Mouse (Mus musculus) lung, postnatal 4 days (tissue): ENCODE data around the gene Myo10.

Source experiments
- DNase-seq, 2 experiments: peaks; one replicate each; pipeline ENCODE4 v3.0.0; 2021

The Myo10 gene

DNA sequence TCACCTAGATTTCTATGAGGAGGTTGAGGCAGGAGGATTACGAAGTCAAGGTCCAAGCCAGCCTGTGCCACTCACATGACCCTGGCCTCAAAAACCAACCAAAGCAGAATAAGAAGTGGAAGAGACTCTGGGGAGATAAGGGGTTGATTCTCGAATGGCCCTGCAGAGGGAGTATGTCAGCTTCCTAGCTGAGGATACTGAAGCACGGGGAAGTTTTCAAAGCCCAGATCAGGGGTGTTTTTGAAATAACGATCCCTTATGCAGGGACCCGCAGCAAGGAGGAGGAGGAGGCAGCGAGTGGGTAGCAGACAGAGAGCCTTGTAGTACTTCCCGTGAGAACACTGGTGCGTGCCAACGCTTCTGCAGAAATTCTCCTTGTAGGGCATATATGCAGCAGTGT lies 108.7 kb downstream of the Myo10 start:
- DNase-seq = no peak

DNA sequence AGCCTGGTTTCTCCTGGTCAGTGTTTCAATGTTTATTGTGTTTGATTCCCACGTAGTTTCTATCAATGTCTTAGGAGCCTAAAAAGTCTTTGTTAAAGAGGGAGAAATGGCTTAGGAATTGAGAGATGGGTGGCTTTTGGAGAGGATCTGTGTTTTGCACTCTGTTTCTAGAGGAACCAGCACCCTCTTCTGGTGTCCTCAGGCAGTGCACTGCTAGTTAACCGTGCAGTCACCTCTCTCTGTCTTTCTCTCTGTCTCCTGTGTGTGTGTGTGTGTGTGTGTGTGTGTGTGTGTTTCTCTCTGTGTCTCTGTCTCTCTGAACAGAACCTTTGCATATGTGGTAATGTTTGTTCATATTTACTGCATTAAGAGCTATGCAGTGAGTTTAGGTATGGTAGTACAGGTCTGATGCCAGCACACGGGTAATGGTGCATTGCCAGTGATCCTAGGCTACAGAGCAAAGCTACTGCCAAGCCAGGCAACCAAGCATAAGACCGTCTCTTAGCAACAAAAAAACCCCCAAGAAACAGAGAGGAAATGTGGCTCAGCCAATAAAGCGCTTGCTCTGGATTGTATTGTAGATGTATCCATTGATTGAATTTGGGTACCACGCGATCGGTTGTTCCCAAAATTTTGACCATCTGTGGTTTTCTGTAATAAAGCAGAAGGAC lies 110.6 kb downstream of the Myo10 start:
- peak in 1 of 2 experiments; percentile 31 for DNase-seq

DNA sequence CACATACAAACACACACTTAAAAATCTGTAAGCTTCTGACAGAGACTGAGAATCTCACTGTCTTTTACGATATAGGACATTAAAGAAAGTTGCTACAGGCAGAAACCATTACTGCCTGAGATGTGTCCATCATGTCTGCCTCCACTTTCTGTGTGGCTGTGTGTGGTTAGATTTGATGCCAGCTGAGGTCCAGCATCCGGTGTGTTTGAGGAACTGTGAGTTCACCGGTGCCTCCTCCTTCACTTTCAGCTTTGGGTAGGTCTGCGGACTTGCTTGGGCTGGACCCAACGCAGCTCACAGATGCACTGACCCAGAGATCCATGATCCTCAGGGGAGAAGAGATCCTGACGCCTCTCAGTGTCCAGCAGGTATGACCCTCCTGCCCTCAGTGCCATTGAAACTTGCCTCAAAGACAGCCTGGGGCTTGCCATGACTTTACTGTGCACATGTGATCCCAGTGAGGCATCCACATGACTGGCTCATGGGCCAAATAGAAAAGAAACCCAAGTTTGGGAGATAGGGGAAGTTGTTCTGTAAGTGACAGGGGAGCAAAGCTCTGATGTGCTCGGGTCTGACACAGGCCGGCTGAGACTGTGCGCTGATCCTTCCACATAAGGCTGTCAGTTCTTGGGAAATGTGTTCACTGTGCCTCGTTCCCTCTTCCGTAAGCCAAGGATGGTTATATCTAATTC lies 111.6 kb downstream of the Myo10 start:
- DNase-seq = no peak

DNA sequence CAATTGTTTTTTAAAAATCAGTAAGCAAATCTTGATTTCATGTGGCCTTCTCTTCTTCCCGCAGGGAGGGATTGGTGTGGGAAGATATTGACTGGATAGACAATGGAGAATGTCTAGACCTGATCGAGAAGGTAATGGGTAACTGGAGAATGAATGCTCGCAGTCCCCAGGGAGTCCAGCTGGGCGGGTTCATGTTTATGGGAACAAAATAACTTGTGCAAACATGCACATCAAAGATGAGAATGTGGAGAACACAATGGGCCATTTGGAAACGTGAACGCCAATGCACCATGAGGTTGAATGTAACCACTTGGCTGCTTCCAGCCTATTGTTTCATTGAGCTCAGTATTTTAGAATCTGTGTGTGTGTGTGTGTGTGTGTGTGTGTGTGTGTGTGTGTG lies 114.2 kb downstream of the Myo10 start:
- no peak for DNase-seq

DNA sequence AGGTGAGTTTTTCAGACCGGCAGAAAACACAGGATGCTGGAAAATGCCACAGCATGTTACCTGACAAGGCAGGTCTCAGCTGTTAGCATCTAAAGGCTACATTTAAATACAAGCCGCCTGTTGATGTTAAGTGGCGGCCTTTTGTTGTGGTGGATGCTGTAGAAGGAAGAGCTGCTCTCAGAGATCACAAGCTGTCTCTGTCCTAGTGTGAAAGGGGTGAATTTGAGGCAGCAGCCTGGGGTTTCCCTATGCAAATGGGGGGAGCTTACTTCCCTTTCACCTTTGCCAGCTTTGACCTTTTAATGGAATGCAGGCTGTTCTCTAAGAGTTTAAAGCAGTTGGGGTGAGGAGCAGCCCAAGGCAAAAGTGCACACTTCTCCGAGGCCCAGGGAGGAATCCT lies 117.9 kb downstream of the Myo10 start:
- DNase-seq = no peak

DNA sequence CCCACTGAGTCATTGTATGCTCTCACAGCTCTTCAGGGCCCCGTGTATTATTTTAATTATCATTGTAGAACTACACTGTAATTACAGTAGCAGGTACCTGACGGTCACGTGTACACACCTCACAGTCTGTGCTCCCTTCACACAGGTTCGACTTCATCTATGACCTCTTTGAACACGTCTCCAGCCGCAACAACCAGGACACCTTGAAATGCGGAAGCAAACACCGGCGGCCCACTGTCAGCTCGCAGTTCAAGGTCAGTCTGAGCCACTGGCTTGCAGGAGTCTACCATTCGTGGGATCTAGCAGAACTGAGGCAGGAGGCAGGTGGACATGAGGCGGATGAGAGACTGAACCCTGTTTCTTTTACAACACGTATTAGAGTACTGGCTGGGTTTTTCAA lies 119.9 kb downstream of the Myo10 start:
- no peak for DNase-seq

DNA sequence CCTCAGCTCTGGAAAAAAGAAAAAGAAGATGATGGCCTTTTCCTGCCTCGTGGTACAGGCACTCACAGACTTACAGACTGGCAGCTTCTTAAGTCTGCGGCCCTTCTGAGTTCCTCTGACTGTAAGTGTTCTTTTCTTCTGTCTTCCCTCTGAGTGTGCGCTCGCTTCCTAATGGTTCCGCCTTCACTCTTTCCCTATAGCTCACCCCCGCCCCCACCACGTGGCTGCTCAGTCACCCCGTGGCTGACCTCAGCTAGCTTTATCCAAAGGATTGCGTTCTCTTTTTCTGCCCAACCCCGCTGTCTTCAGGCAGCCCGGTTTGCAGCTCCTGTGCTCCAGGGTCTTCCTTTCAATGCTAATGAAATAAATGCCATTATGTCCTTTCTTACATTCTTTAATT lies 129.2 kb downstream of the Myo10 start:
- no peak for DNase-seq

DNA sequence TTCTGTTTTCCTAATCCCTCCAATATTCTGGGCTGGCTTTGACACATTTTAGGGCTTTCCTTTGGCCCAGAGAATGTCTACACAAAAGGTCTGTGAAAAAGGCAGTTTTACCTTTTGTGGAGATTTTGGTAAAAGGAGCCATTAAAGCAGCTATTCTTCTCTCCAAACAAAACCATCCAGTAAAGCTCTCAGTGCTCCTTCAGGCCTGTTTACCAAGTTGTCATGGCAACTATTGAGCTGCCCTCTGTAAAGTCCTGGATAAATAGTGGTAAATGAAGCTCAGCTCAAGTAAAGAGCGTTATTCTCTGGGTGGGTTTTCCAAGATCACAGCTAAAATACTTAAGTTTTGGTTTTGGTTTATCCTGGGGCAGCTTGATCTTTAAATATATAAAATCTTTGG lies 130.3 kb downstream of the Myo10 start:
- no peak for DNase-seq

DNA sequence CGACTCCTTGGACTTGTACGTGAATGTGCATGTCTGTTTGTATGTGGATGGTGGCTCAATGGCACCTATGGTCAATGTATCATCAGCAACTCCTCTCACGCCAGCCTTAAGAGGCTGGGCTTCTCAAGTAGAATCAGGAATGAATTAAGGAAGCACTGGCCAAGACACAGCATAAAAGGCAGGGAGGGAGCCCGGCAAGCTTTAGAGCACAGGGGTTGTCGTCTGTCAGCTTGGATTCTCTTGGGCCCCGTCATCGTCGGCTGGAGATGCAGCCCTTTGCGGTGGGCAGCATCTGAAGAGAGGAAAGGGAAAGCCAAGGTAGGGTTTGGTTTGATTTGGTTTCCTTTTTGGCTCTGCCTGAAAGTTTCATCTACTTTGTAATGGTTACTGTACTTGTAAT lies 130.7 kb downstream of the Myo10 start:
- DNase-seq = no peak

DNA sequence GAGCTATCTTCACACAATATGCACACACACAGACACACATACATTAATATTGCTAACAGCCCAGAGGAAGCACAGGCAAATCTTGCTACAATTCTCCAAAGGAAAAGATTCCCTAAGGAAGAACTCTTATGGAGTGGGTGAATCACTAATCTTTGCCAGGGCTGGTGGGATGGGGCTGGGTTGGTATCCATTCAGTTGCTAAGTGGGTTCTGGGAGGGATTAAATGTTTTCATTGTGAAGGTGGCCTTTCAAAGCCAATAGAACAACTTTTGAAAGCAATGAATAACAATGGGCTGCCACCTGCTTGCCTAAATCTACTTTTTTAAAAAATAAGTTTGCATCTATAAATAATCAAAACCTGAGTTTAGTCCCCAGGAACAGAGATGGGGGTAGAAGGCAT lies 131.6 kb downstream of the Myo10 start:
- DNase-seq = no peak

DNA sequence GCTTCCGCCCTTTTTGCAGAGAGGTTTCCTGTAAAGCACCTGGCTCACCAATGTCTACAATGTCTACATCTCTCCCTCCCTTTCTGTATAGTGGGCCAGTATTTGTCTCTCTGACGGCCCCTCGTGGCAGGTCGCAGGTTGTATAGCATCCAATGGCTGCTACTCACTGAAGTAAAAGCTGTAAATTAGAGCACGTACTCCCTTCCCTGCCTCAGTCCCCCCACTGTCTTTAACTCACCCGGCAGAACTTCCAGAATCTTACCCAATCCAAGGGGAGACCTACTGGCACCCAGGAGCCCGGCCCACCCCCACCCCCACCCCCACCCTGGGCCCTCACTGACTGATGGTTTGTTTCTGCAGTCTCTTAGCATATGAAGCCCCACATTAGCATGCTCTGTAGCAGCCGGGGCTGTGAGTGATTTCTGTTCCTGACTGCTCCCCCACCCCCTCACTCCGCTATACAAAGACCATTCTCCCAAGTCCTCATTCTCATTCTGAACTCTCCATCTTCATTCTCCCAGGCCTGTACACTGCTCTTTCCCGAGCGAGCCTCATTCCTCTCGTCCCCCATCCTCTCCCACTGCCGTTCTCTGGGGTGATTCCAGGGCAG lies 132.1 kb downstream of the Myo10 start:
- no peak for DNase-seq

DNA sequence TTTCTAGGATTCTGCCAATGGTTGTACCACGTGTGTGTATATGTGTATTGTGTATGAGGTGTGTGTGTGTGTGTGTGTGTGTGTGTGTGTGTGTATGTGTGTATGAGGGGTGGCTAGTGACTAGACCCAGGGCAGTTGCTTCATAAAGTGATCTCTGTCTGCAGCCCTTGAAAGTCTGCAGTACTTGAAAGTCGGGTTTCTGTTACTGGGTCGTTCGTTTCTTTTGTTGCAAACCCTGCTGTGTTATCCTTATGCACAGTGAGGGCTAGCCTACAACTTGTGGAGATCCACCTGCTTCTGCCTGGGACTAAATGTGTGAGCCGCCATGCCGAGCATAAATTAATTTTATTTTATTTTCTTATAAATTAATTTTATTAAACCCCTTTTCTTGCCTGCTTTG lies 133.2 kb downstream of the Myo10 start:
- DNase-seq = no peak

DNA sequence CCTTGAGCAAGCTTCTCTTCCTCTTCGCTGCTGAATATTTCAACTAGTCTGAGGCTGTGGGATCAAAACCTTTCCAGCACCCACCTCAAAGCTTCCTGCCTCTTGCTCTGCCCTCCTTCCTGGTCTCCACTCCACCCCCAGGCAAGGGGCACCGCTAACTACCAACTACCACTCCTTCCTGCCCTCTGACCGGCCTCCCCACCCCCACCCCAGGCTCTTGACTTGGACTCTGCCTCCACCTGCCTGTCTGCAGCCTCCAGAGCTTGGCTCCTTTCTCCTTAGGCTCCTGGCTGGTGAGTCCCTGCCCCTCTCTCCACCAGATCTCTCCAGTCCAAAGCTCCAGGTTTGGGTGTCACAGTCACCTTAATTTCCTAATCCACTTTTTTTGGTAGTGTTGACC lies 133.7 kb downstream of the Myo10 start:
- DNase-seq = no peak

DNA sequence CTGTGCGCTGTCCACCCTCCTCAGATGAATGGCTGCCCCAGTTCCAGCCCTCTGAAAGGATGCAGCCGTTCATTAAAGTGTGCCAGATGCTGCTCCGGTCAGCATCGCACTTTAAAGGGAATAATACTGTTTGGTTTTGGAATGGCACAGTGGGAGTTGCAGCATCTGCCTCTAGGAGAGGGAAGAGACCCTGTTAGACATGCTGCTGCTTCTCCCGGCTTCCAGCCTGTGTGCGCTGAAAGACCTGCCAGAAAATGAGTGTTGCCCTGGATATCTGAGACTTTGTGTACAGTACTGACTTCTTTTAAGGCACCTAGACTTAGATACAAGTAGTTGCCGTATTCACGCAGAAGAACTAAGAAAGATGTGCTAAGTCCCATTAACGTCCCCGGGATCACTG lies 135.7 kb downstream of the Myo10 start:
- no peak for DNase-seq

DNA sequence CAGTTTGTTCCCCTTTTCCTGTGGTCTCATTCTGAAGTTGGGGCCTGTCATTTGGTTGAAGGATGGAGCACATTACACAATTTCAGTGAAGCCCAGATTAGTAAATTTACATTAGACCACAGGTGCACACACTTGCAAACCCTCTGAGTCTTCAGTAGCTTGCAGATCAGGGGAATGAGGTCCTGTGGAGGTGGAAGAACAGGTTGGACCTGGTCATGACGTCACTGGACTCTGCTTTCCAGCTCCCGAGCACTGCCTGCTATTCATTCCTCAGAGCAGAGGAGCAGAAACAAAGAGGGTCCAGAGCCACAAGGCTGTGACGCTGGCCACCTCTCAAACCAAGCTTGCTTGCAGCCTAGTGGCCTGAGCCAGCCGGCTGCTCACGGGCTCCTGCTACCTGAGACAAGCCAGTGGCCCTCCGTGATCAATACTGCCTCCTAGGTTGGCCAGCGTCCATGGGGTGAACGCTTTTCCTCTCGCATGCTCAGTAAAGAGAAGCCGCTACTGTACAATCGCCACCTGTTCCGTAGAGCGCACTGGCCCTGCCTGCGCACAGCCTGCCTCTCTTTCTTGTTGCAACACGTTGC lies 136.3 kb downstream of the Myo10 start:
- peak; percentile 84 to 87 for DNase-seq

DNA sequence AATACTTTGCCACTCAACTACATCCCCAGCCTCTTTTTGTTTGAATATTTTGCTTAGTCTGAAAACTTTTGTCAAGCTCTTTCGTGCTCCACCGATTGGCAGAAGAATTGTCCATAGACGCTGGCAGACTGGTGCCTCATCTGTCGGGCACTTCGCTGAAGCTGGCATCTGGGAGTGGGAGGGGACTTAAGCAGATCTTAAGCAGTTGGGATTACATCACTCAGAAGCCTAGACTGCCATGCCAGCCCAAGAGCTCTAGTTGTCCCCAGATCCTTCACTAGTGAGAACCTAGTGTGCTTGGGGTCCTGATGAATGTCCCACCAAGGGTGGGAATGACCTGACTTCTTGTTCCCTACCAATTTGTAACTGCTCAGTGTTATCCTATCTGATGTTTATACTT lies 138.0 kb downstream of the Myo10 start:
- no peak for DNase-seq

DNA sequence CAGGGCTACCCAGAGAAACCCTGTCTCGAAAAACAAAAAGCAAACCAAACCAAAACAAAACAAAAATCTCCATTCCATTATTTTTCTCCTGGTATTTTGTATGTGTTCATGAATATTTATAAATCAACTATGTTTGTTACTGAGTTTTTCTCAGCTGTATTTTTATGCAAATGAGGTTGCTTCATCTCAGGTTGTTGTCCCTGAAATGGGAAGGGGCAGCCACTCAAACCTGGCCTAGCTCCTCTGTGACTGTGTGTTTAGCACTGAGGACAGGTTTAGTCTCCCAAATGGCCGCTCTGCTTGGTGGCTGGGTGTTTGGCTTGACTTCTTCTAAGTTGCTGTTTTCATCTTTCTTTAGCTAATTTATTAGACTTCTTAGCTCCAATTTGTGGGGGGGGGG lies 138.7 kb downstream of the Myo10 start:
- no peak for DNase-seq

DNA sequence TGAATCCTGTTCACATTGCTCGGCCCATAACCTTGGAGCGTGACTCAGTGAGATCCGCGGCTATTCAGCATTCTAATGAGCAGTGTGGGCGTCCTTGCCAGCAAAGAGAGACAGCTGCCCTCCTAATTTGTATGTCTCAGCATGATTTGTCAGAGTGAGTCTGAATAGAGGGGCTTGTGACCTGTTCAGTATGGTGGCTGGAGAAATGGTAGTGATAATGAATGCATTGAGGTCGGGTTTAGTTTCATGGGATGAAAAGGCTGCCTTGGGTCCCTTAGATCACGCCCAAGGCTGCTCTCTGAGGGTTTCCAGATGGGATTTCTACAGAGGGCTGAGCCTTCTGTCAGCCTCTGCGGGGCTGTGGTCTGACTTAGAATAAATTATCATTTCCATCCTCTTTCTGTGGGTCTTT lies 139.5 kb downstream of the Myo10 start:
- DNase-seq = no peak

DNA sequence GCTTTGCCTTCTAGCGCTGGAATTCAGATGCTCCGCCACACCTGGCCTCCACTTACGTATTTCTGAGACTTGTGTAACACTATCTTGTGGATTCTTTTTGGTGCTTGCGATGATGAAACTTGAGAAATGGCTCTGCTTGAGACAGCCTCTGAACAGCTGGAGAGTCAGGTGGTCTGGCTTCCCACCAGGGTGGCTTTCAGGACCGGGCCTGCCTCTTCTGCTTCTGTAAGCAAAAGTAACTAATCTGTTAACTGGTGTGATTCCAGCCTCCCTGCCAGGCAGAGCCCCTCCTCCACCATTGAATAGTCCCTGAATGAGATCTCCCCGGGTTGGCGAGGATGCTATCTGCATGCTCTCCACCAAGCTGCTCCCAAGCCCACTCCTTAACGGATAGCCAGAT lies 140.0 kb downstream of the Myo10 start:
- DNase-seq = peak in 1 of 2 experiments; percentile 70

DNA sequence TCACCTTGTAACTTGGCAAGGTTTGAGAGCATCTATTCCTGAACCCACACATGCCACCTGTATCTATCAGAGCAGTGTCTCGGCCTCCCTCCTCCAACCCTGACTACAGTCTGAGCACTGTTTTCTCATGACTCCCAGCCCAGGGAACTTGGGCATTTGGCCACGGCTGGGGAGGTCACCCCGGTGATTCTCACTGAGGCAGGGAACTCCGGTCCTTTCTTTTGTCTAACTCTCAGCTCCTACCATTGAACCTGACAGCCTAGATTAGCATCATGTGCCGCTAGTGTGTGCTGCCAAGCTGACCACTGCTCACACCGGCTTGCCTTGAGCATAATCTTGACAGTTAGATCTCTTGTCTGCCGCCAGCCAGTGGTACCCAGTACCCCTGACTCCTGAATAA lies 140.8 kb downstream of the Myo10 start:
- DNase-seq = no peak

DNA sequence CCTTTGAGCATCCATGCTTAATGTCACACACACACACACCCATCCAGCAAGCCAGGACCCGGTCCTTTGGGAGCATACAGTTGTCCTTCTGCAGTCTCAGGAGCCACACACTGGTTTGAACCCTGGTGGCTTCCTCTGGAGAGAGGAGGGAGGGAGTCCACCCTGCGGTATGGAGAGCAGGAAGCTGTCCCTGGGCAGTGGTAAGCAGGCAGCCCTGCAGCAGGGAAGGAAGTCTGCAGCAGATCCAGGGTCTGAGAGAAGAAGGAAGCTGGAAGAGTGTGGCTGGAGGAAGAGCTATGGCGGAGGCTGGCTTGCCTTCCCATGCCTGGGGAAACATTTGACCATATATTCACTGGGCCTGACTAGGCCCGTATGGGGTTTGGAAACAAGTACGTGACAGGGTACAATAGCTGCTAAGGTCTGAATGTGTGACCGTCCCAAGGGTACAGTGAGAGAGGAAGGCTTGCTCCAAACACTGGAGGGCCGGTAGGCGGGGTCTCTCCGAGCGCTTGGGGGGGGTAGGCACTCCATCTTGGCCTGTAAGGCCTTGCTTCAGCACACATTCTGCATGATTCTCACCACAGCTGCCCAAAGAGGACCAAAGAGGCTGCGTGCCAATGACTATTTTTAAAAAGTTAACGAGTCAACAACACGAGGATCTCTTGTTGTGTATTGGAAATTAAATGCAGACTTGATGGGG lies 142.5 kb downstream of the Myo10 start:
- no peak for DNase-seq

DNA sequence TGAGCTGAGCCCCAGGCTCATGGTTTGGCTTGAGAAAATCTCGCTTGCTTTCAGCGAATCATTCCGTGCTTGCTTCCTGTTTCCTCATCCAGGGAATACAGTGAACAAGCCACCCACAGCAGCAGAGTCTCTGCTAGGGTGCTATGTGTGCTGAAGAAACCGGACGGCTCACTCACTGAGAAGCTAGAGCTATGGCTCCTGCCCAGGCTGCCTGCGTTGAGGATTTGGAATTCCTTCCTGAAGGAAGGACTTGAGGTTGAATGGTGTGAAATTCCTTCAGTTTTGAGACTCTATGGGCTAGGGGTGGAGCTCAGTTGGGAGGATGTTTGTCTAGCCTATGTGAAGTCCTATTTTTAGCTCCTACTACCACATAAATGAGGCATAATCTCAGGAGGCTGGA lies 145.5 kb downstream of the Myo10 start:
- DNase-seq = peak; percentile 51 to 71

DNA sequence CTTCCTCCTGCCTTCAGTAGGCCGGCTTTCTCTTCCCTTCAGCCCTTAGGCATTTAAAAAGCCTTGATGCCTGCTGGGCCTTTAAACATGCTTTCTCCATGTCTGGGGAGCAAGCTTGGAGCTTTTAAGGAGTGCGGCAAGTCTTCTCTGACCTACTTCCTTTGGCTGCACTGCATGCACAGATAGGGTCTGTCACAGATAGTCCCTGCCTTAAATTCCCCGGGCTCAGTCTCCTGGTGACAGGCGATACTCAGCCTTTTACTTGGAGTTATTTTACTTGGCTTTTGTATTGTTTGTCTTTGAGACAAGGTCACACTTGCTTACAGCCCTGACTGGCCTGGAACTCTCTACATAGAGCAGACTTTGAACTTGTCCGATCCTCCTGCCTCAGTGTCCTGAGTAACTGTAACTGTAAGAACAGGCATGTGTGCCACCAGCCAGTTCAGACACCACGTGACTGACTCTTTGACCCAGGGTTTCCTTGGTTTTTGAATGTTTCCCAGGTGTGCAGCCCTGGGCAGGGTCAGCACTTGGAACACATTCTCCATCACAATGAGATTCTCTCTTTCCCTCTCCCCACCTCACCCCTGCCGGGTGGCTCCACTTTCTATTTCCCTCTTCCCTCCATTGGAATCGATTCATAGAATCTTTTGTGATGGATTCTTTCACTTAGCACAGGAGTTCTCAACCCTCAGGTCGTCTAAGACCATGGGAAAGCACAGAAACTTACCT lies 147.4 kb downstream of the Myo10 start:
- DNase-seq = no peak
